Mouse (Mus musculus) hindbrain, embryonic 11.5 days (tissue): ENCODE results near the gene Mylk. TPM values are rescaled to one million over a fixed set of nuclear protein-coding genes. Genes with fewer than 3 reads are reported as not detected.

ENCODE experiments used
- ATAC-seq: fragments of 200-750 bp; cut with Nextera tagmentation; 2 replicates; pipeline ENCODE4 v1.8.0; 2017; ENCODE audit warnings: mild to moderate bottlenecking, moderate TSS enrichment, moderate library complexity; ENCODE audit not compliant: low FRiP score
- DNase-seq: peaks from one replicate; pipeline ENCODE4 v3.0.0-alpha.2; 2015; ENCODE audit warnings: low spot score
- H3K27ac ChIP-seq: fragments of 300-500 bp; sonication (generic); 2 replicates; pipeline ENCODE4 v1.5.1; 2014; ENCODE audit warnings: mild to moderate bottlenecking, low read depth, low read length
- H3K27me3 ChIP-seq: fragments of 300-500 bp; sonication (generic); 2 replicates; pipeline ENCODE4 v1.6.1; 2014; ENCODE audit warnings: mild to moderate bottlenecking, low read length, moderate library complexity, mixed read lengths; ENCODE audit not compliant: control insufficient read depth, insufficient read depth
- H3K36me3 ChIP-seq: fragments of 300-500 bp; sonication (generic); 2 replicates; pipeline ENCODE4 v1.6.1; 2014; ENCODE audit warnings: mild to moderate bottlenecking, low read length, moderate library complexity, mixed read lengths; ENCODE audit not compliant: control insufficient read depth, insufficient read depth
- H3K4me1 ChIP-seq: fragments of 300-500 bp; sonication (generic); replicated peaks from 2 replicates; pipeline ENCODE4 v1.6.1; 2014; ENCODE audit warnings: low read length, mixed read lengths; ENCODE audit not compliant: control insufficient read depth, insufficient read depth
- H3K4me2 ChIP-seq: fragments of 300-500 bp; sonication (generic); replicated peaks from 2 replicates; pipeline ENCODE4 v1.6.1; 2014; ENCODE audit warnings: mild to moderate bottlenecking, low read depth, low read length
- H3K4me3 ChIP-seq: fragments of 300-500 bp; sonication (generic); 2 replicates; pipeline ENCODE4 v1.5.1; 2014; ENCODE audit warnings: low read depth, low read length
- H3K9ac ChIP-seq: fragments of 300-500 bp; sonication (generic); 2 replicates; pipeline ENCODE4 v1.6.1; 2014; ENCODE audit warnings: low read depth, low read length
- H3K9me3 ChIP-seq: fragments of 300-500 bp; sonication (generic); 2 replicates; pipeline ENCODE4 v1.6.1; 2016; ENCODE audit warnings: low read length; ENCODE audit not compliant: control insufficient read depth
- WGBS: fragments of 180-500 bp; shearing (Covaris S2); extraction: QIAGEN DNeasy Blood & Tissue Kit; methylation state at CpG from one replicate; pipeline ENCODE4 v1.1.7; 2014; 5-methylcytosine and 5-hydroxymethylcytosine counted together
- polyA plus RNA-seq: library from polyadenylated mRNA; unstranded; fragments of >200 nt; fragmentation: Nextera tagmentation; extraction: Ambion mirVana; gene quantifications from 2 replicates; pipeline ENCODE4 v1.2.1, GENCODE M21; 2014

Mylk gene
- polyA plus RNA-seq, 1 experiment from 2014 or later, result 4.5 TPM

DNA sequence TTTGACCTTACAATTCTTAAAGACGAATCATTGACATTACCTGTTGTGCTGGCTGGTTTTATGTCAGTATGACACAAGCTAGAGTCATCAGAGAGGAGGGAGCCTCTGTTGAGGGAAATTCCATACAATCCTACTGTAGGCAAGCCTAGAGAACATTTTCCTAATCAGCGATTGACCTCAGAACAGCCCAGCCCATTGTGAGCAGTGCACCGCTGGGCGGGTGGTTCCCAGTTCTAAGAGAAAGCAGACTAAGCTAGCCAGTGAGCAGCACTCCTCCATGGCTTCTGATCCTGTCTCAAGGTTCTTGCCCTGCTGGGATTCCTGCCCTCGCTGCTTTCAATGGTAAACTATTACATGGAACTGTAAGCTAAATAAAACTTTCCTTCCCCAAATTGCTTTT is 259.3 kb downstream of the Mylk start:
- Histone ChIP-seq H3K27ac (no peak overlapping the region), H3K27me3 (no peaks in the 10 kb centered on the region), H3K9me3 (no peaks in the 10 kb centered on the region), H3K4me2 (no peak overlapping the region), H3K9ac (no peak overlapping the region), H3K4me3 (no peak overlapping the region), H3K36me3 (no peaks in the 10 kb centered on the region), H3K4me1 (no peaks in the 10 kb centered on the region)
- DNase-seq, result no peak
- ATAC-seq, result no peak
- 77% methylated on average over 5 of the region's 5 CpGs for WGBS

DNA sequence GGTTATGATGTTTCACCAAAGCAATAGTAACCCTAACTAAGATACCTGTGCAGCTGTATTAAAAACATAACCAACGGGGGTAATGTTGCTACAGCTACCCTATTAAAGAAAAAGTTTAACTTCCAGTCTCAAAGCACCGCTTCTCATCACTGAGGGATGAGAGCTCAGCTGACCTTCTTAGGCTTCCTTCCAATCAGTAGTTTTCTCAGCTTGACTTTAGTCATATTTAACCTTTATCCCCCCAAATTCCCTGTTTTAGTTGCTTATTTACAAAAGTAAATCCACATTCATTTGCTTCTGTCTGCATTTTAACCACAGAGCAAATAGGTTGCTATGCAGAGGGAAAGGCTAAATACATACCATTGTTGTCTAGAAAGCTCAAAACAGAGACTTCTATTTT is 259.7 kb downstream of the Mylk start:
- Histone ChIP-seq H3K4me3 (no peak overlapping the region), H3K9ac (no peak overlapping the region), H3K4me2 (no peak overlapping the region), H3K36me3 (no peaks in the 10 kb centered on the region), H3K27me3 (no peaks in the 10 kb centered on the region), H3K4me1 (no peaks in the 10 kb centered on the region), H3K27ac (no peak overlapping the region), H3K9me3 (no peaks in the 10 kb centered on the region)
- DNase-seq (no peak), ATAC-seq (no peak)
- 88% methylated on average over 2 of the region's 2 CpGs for WGBS

DNA sequence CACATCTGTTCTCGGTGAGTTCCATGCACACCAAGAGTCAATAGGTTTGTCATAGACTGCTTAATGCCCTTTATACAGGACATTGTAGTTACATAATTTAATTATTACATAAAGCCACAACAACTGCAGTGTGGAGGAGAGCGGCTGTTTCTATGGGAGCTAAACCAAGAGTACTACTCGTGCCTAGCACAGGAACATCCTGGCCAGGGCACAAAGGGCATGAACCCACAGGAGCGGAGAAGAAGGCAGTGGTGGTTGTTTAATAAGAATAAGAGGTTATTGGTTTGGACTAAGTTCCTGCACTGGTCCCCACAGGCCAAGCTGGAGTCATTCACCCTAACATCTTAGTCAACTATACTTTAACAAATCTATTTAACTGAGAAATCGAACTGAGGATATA is 261.2 kb downstream of the Mylk start:
- 91% methylated on average over 5 of the region's 5 CpGs for WGBS
- ATAC-seq, result no peak

DNA sequence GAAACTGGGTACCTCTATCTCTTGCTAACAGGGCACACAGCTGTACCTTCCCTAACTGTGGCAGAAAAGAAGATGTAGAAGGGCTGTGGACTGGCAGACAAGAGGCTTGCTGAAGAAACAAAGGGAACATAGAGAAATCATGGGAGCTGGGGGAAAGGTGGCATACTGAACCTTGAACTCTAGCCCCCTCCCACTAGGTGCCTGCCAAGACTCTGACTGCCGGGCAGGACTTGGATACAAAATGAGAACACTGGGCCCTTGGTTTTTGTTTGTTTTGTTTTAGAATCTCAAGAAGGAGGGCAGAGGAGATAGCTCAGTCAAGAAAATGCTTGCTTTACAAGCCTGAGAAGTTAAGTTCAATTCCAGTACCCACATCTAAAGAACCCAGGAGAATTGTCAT is 262.4 kb downstream of the Mylk start:
- Histone ChIP-seq H3K4me3 (no peak overlapping the region), H3K4me2 (no peak overlapping the region), H3K27ac (no peak overlapping the region), H3K36me3 (no peaks in the 10 kb centered on the region), H3K9ac (no peak overlapping the region), H3K4me1 (no peaks in the 10 kb centered on the region), H3K27me3 (no peaks in the 10 kb centered on the region), H3K9me3 (no peaks in the 10 kb centered on the region)
- 65% methylated on average over 1 of the region's 1 CpGs for WGBS
- DNase-seq (no peak), ATAC-seq (no peak)

More for the DNA sequence above, 261.2 kb downstream of the Mylk start:
- Histone ChIP-seq H3K27me3 (no peaks in the 10 kb centered on the region), H3K4me3 (no peak overlapping the region), H3K9me3 (no peaks in the 10 kb centered on the region), H3K4me1 (no peaks in the 10 kb centered on the region), H3K4me2 (no peak overlapping the region), H3K27ac (no peak overlapping the region), H3K36me3 (no peaks in the 10 kb centered on the region), H3K9ac (no peak overlapping the region)
- DNase-seq, result no peak

GRCm38 (mm10) chr16:35008447-35008846 is 263.4 kb downstream of the Mylk start:
- Histone ChIP-seq H3K9me3 (no peaks in the 10 kb centered on the region), H3K27me3 (no peaks in the 10 kb centered on the region), H3K4me3 (no peak overlapping the region), H3K4me1 (no peaks in the 10 kb centered on the region), H3K36me3 (no peaks in the 10 kb centered on the region), H3K4me2 (no peak overlapping the region), H3K27ac (no peak overlapping the region), H3K9ac (no peak overlapping the region)
- ATAC-seq (no peak), DNase-seq (no peak)

- DNase-seq (no peak), ATAC-seq (no peak)
- no peaks in the 10 kb centered on the region for H3K9me3 ChIP-seq
- no peaks in the 10 kb centered on the region for H3K36me3 ChIP-seq
- 80% methylated on average over 2 of the region's 2 CpGs for WGBS
- H3K27me3 ChIP-seq, result no peaks in the 10 kb centered on the region
- no peaks in the 10 kb centered on the region for H3K4me1 ChIP-seq
- no peak overlapping the region for H3K27ac ChIP-seq
- no peak overlapping the region for H3K4me3 ChIP-seq
- no peak overlapping the region for H3K4me2 ChIP-seq
- H3K9ac ChIP-seq, result no peak overlapping the region
Measured at GRCm38 (mm10) chr16:35013501-35013900, 268.5 kb downstream of the Mylk start.

- Histone ChIP-seq H3K27me3 (no peaks in the 10 kb centered on the region), H3K4me2 (no peak overlapping the region), H3K4me3 (no peak overlapping the region), H3K36me3 (no peaks in the 10 kb centered on the region), H3K9me3 (no peaks in the 10 kb centered on the region), H3K9ac (no peak overlapping the region), H3K4me1 (no peaks in the 10 kb centered on the region), H3K27ac (no peak overlapping the region)
- WGBS, result 71% methylated on average over 3 of the region's 3 CpGs
- ATAC-seq (no peak), DNase-seq (no peak)
Measured at GRCm38 (mm10) chr16:35016491-35016890, 271.5 kb downstream of the Mylk start.

- WGBS, result 97% methylated on average over 1 of the region's 1 CpGs
- Histone ChIP-seq H3K4me2 (no peak overlapping the region), H3K4me3 (no peak overlapping the region), H3K27me3 (no peaks in the 10 kb centered on the region), H3K9ac (no peak overlapping the region), H3K4me1 (no peaks in the 10 kb centered on the region), H3K9me3 (no peaks in the 10 kb centered on the region), H3K36me3 (no peaks in the 10 kb centered on the region), H3K27ac (no peak overlapping the region)
- DNase-seq (no peak), ATAC-seq (no peak)
Measured at GRCm38 (mm10) chr16:35018470-35018974, 273.5 kb downstream of the Mylk start.

DNA sequence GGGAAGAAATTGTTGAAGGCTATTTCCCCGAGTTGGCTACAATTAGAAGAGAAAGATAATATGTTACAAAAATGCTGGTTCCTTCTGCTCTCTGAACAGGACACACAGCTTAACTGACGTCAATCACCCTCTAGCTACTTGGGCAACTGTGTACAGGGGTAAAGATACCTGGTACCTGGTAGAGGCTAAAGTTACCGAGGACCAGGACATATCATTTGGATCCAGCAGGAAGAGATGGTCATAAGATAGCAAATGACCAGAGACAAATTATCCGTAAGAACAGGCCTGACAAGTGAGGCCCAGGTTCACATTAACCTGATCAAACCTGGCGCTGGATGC is 276.9 kb downstream of the Mylk start:
- DNase-seq (no peak), ATAC-seq (no peak)
- Histone ChIP-seq H3K9ac (no peak overlapping the region), H3K27ac (no peak overlapping the region), H3K27me3 (no peaks in the 10 kb centered on the region), H3K36me3 (no peaks in the 10 kb centered on the region), H3K4me2 (peak overlapping the region; percentile 35; the same call in 1 of the 2 replicates), H3K4me3 (peak overlapping the region; percentile 90), H3K4me1 (no peaks in the 10 kb centered on the region), H3K9me3 (no peaks in the 10 kb centered on the region)
- 58% methylated on average over 5 of the region's 5 CpGs for WGBS
